Mouse (Mus musculus): ENCODE data around the gene Parm1.

Gene Parm1

DNA sequence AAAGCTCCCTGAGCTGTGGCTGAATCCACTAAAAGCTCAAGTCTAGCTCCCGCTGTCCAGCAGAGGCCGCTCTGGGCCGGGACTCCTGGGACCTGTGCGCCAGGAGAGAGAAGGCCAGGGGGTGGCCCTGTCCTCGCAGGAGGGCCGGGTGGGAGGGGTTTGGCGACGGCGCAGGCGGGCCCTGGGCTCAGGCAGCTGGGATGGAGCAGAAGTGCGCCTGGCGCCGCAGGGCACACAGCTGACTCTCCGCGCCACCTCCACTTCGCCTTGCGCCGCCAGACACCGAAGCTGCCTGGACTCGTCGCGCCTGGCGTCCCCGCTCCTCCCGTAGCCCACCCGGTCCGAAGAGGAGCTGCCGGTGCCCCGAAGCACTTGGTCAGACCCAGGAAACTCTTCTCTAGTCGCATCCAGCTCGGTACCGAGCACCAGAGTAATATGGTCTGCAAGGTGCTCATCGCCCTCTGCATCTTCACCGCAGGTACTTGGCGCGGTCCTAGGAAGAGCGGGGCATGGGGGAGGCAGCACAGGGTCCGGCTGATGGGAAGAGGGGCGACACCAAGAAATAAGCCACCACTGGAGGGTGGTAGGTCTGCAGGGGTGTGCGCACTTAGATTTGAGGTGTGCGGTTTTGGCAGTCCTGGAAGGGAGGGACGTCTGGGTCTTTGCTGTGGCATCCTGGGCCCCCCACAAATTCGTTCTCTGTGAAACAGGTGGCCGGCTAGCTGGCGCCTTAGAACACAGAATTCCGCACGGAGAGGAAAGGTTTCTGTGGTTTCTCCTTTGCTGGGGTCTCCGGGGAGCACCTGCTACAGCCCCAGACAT is at the start of gene Parm1:
Parm1 (plus strand) TSS at position 136 of the 822 bp plus-strand sequence.
- DNase-seq (ENCODE audit: low read depth in 1 of 2, low spot score in 2 of 2), result peak; percentile 4 to 7

DNA sequence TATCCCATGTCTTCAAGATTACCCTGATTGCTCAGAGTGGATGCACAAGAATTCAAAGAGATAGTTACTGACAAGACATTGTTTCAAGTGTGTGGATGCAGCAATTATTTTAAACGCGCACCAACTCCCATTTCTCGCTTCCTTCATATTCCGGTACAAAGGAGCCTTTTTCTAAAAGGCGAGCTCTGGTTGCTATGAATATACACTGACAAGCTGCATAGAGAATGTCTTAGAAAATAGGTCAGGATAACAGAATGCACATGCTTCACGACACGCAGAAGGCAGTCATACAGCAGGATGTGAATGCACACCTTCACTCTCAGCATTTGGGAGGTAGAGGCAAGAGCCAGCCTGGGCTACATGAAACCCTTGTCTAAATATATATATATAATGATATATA is 42.2 kb upstream of the Parm1 start:
- DNase-seq (ENCODE audit: low read depth in 1 of 2, low spot score in 2 of 2), result no peak

DNA sequence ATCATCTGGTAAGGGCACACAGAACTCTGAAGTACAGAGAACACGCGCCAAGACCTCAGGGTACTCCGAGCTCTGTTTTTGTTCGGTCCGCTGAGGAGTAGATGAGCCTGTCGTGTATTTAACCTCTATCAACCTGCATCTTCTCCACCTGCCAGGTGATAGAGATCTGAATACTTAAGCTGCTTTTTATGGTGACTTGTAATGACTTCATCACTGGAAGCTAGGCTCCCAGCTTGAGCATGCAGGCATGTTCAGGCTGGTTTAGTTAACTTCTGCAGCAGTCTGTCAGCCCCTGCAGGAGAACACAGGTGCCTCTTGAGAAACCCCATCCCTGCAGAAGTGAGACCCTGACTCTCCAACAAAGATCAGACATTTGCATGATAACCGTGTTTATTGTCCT is 40.6 kb upstream of the Parm1 start:
- DNase-seq (ENCODE audit: low read depth in 1 of 2, low spot score in 2 of 2), result no peak

DNA sequence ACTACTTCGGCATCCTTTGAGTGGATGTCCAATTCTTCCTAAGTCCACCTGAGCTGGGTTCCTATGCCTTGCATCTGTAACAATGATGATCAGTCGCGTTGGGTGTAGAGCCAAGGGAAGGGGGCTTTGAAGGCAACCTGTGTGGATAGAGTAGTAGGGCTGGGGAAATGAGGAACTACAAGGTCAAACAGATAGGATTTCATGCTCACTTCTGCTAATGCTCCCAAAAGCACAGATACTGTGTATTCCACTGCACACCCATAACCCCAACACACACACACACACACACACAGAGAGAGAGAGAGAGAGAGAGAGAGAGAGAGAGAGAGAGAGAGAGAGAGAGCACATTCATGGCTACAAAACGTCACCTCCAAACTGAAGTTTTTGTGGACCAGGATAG is 38.7 kb upstream of the Parm1 start:
- no peak for DNase-seq (ENCODE audit: low read depth in 1 of 2, low spot score in 2 of 2)

DNA sequence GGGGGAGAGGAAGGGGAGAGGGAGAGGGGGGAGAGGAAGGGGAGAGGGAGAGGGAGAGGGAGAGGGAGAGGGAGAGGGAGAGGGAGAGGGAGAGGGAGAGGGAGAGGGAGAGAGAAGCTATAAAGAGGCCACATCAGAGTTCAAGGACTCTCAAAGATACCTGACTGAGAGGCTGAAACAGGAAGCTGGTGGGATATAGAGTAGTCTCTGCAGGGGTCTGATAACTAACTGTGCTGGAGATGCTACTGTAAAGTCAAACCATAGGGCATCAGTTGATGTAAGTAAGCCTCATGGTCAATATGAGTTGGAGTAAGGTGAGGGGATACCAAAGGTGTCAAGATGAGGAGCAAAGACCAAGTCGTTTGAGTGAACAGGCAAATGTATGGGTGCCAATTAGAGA is 37.3 kb upstream of the Parm1 start:
- no peak for DNase-seq (ENCODE audit: low read depth in 1 of 2, low spot score in 2 of 2)

DNA sequence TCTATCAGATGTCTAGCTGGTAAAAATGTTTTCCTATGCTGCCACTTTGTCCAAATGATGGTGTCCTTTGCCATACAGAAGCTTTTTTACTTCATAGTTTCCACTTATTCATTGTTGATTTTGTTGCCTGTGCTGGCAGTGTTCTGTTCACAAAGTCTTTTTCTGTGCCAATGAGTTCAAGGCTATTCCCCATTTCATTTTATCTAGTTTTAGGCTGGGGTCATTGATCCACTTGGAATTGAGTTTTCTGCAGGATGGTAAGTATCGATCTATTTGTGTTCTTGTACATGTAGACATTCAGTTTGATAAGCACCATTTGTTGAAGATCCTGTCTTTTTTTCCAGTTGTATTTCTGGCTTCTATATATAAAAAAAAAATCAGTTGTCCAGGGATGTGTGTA is 33.1 kb upstream of the Parm1 start:
- DNase-seq (ENCODE audit: low read depth in 1 of 2, low spot score in 2 of 2), result no peak

DNA sequence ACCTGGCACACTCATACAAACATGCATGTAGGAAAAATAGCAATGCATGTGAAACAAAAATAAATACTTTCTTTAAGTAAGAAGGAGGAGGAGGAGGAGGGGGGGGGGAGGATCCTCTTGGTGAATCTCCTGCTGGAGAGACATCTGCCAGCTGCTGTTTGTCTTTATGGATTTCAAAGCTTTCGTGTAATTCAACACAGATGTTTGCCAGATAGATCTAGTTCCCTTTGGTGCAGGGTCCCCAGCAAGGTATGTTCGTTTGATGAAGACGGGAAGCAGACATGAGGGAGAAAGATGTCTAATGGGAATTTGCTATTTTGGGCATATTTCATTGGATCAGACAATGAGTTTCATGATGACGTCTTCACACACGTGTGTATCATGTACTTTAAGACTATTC is 23.0 kb upstream of the Parm1 start:
- DNase-seq (ENCODE audit: low read depth in 1 of 2, low spot score in 2 of 2), result no peak

DNA sequence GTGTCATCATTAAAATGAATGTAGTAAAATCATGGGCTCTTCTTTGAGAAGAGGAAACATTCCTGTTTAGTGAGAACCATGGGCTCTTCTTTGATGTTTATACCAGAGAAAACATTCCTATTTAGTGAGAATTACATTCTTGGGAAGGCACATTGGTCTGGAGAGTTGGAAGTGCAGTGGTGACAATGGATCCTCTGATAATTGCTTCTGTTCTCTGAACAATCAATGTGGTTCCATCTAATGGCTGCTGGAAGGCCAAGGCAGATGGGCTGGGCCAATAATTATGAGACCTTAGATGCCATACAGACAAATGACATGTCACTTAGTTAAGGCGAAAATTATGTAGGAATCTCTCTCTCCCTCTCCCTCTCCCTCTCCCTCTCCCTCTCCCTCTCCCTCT is 16.1 kb upstream of the Parm1 start:
- no peak for DNase-seq (ENCODE audit: low read depth in 1 of 2, low spot score in 2 of 2)

DNA sequence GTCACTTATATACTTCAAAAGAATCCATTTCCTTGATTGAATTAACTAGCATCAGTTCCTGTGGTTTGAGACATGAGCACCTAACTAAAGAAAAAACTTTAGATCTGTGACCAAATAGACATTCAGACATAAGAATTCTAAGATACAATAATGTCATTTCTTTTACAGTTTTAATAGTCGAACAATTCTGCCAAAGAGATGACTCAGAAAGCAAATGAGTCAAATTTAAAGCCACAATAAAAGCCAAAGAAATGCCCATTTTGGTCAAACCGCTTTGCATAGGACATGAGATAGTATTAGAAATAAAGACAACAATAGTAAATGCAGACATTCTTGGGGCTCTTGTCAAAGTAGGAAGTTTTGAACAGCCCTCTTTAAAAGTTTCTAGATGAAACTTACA is 15.0 kb upstream of the Parm1 start:
- DNase-seq (ENCODE audit: low read depth in 1 of 2, low spot score in 2 of 2), result no peak

DNA sequence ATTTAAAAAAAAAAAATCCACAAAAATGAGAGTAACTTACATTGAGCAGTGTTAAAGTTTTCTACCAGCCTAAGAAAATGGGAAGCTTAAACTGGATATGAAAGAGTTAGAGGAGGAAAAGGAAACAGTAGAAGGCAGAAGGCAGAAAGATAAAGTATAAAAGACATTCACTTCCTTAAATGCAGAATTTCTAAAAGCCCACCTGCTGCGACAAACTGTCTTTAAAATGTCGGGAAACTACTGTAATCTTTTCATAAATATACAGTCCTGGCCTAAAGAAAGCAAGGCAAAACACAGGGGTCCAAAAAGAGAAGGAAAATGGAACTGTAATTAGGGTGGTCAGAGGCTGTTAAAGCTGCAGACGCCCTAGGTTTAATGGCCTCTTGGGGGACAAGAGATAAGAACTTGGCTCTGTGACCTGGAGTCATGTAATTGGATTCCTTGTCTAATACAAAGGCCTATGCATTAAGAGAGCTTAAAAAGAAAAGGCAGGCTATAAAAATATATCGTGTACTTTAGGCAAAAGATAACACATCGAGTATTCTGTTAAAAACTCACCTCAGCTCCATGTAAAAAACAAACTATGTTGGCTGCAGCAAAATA is 13.0 kb upstream of the Parm1 start:
- no peak for DNase-seq (ENCODE audit: low read depth in 1 of 2, low spot score in 2 of 2)

DNA sequence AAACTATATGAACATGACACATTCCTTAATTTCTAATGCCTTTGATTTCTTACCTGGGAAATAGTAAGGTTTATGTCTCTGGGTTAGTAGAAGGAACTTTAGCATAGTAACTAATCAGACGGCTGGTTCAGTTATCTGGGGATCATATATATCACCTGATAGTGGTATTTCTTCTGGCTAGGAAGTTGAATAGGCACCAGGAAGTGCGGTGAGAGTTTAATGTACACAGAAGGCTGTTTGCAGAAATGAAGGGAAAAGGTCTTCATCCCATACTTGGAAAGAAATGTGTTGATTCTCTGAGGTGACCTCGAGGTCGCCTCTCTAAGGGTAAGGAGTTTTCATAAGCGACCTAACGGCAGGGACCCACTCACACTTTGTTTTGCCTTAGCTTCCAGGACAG is 338 bp upstream of the Parm1 start:
- no peak for DNase-seq (ENCODE audit: low read depth in 1 of 2, low spot score in 2 of 2)

DNA sequence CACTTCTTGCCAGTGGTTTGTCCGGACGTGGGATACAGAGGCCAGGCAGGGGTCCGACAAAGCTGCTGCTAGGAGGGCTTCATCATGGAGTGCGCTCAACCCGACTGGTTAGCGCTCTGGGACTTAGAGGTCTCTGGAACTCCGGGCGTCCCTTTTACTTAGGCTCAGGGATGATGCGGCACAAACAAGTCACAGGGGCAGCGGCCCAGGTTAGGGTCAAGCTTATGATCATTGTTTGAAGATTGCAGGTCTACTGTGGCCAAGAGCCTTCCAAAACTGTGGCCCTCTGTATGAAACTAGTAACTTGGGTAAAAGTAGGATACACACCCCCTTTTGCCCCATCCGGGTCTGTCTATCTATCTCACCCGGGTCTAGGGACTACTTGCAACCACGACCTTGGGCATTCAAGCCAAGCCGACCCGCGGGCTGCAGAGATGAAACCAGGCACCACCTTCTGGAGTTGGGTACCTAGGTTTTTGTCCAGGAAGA is 931 bp downstream of the Parm1 start:
- DNase-seq (ENCODE audit: low read depth in 1 of 2, low spot score in 2 of 2), result no peak

DNA sequence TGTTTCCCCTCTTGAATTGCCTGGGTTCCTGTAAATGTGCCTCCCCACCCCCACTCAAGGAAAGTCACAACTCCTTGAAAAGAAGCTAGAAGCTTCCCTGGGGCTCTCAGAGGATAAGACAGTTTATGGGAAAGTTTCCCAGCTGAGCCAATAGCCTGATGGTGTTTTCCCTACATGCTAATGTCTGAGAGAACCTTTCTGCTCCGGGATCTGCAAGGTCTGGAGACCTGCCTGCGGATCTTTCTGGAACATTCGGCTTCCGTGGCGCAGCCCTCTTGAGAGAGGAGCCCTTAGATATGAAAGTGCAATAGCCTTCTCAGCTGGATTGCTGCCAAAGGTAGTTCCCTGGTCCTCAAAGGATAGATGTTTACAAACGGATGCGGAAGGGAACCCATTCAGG is 1.5 kb downstream of the Parm1 start:
- no peak for DNase-seq (ENCODE audit: low read depth in 1 of 2, low spot score in 2 of 2)

DNA sequence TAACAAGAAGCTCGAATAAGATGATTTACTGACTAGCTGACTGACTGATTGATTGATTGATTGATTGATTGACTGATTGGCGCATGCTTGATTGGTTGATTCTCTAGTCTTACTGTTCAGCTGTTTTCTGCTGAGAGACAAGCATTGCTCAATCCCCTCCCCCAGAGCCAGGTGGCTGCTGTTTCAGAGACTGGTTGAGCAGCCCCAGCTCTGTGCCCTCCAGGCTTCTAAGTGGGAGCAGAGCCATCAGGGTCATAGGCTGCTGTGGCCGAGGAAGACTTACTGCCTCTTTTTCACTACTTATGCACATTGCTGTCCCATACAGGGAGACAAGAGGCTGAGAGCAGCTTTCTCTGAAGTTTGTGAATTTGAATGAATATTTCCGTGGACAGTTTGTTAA is 2.1 kb downstream of the Parm1 start:
- DNase-seq (ENCODE audit: low read depth in 1 of 2, low spot score in 2 of 2), result no peak

DNA sequence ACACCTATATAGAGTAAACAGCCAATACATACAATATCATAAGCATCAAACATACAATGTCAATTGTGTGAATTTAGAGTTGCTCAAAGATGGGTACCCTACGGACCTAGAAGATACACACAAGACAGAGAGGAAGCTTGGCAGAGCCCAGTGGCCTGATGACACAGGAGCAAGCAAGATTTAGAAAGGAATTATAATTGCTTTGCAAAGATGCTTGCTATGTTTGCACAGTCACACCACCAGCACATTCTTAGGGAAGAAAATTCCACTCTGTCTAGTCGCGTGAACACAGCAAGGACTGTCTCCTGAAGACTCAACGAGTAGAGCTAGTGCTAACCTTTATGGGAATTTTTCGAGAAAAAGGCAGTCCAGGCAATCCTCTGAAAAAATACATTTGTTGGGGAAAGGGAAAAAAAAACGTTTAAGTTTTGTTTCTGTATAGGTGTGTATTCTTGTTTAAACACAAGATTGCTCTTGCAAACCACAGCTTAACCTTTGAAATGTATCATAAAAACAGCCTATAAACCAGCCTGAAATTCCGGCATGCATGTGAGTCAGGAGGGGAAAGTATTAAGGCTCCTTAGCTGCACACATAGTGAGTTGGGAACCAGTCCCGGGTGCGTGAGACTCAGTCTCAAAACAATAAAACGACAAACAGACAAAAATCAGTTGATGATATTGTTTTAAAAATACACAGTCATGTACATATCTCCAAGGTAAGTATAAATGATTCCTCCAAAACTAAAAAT is 15.5 kb downstream of the Parm1 start:
- no peak for DNase-seq (ENCODE audit: low read depth in 1 of 2, low spot score in 2 of 2)

DNA sequence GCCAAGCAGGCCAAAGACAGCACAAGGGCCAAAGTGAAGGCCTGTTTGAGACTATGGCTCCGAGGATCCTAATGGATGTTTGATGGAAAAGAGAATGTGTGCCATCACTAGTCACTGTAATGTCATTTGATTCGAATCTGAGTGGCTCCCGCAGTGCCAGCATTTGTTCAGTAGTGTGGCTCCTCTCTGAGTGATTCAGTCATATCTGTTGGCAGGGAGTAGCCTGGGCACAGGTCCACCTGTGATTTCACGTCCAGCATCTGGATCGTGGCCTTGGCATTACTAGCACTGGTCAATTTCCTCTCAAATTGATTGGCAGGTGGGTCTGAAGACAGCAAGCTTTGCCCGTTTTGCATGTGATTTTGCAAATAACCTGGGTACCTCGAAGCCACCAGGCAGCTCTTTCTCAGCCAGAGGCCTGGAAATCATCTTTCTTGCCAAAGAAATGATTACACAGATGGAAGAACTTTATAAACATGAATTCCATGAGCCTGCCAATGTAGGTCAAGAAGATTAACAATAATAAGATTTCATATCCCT is 41.7 kb downstream of the Parm1 start:
- no peak for DNase-seq (ENCODE audit: low read depth in 1 of 2, low spot score in 2 of 2)

DNA sequence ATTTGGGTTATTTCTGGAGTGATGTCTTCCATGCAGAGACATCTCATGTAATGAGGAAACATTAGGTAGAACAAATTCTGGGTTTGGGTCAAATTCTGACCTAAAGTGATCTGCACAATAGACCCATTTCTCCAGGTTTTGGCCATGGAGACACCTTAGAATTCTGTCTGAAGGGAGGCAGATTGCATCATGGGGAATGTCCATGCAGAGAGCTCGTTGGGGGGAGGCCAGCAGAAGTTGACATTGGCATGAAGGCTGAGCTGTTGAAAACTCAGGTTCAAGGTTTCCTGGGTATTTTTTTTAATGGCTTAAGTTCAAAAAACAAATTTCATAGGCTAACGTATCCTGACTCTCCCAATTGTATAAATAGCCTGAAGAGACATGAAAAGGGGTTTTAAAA is 42.3 kb downstream of the Parm1 start:
- no peak for DNase-seq (ENCODE audit: low read depth in 1 of 2, low spot score in 2 of 2)

DNA sequence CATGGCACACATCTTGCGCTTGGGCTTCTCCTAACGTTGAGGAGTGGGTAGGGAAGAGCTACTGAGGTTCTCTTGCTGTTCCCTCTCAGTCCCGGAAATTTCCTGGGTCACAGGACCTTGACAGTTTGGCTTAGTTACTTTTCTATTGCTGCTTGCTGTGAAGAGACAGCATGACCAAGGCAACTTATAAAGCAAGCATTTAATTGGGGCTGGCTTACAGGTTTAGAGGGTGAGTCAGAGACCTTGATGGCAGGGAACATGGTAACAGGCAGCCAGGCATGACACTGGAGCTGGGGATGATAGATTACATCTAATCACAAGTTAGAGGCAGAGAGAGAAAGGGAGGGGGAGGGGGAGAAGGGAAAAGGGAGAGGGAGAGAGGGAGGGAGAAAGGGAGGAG is 44.0 kb downstream of the Parm1 start:
- no peak for DNase-seq (ENCODE audit: low read depth in 1 of 2, low spot score in 2 of 2)

DNA sequence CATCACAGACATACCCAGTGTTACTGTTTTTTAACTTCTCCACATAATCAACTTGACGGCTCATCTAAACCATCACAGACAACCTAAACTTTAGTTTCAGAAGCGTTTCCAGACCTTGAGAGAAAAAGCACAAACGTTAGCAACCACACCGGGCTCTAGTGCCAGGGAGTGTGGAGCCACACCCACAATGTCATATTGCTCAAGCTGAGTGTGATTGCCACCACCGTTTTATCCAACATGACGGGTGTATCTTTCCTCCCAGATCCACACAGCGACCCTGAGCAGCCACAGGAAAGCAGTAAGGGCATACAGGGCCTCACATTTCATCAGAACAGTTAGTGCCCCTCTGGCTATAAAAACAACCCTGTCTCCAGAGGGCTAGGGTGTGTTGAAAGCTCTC is 45.1 kb downstream of the Parm1 start:
- DNase-seq (ENCODE audit: low read depth in 1 of 2, low spot score in 2 of 2), result no peak

DNA sequence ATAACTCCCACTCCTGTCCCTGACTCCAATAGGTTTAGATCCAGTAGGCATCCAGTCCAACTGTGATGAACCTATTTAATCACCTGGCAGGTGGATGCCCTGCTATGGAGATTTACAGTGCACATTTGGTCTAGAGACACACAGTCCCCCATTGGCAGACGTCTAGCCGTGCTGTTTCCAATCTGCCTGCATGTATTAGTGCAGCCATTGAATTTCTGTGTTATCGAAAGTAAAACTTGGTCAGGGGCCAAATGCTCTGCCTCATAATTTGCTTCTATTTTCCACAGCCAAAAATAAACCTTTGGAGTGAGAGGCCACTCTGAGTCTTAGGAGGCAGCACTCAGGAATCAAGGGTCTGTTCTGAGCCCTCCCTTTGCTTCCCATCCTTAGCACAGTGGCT is 46.6 kb downstream of the Parm1 start:
- DNase-seq (ENCODE audit: low read depth in 1 of 2, low spot score in 2 of 2), result no peak

DNA sequence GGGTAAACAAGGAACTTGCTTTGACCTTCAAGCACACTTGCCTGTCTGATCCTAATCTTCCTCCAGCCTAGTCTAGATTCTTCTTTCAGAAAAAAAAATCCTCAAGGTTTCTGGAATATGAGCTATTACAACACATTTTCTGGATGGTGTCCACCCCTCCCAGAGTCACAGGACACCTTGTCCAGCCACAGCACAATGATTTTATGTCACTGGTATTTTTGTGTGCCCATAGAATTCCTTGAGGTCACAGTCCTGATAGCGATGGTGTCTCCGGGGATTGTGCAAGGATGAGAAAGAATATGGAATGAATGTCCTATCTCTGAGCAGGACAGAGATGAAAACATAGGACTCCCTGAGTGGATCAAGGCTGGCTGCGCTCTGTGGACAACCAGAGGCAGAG is 48.0 kb downstream of the Parm1 start:
- DNase-seq (ENCODE audit: low read depth in 1 of 2, low spot score in 2 of 2), result no peak

DNA sequence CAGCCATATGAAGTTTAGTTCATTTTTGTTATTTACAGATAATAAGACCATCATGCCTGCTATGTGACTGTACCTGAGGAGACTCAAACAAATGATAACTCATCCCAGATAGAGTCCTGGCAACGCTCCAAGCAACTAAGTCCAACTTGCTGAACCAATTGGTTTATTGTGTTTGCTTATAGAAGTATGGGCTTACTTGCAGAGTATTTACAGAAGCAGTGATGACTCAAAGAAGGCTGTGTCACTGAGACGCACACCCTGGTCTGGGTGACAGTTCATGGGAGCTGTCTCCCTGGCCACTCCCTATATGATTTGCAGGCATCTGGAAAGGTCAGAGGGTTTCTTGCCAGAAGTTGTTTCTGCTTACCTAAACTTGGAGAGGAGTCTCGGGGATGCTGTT is 49.2 kb downstream of the Parm1 start:
- DNase-seq (ENCODE audit: low read depth in 1 of 2, low spot score in 2 of 2), result no peak

All from monocyte, adult 2 months (primary cell).